Mouse (Mus musculus) forebrain, embryonic 11.5 days (tissue): ENCODE measurements around the gene Shox2. TPM values are rescaled to one million over a fixed set of nuclear protein-coding genes. Genes with fewer than 3 reads are reported as not detected.
A peak's percentile ranks its signal among the peaks of the same experiment; 100 is the strongest.

Experiments
- ATAC-seq: fragments of 200-750 bp; cut with Nextera tagmentation; replicated peaks from 2 replicates; pipeline ENCODE4 v1.8.0; 2017; ENCODE audit warnings: moderate TSS enrichment; ENCODE audit not compliant: low FRiP score
- DNase-seq: peaks from one replicate; pipeline ENCODE4 v3.0.0-alpha.2; 2017; ENCODE audit warnings: low spot score
- H3K27ac ChIP-seq: fragments of 300-500 bp; sonication (generic); 2 replicates; pipeline ENCODE4 v1.5.1; 2014; ENCODE audit warnings: low read depth, low read length
- H3K27me3 ChIP-seq: fragments of 300-500 bp; sonication (generic); 2 replicates; pipeline ENCODE4 v1.6.1; 2014; ENCODE audit warnings: mild to moderate bottlenecking, low read length, mixed read lengths; ENCODE audit not compliant: control insufficient read depth, insufficient read depth
- H3K36me3 ChIP-seq: fragments of 300-500 bp; sonication (generic); 2 replicates; pipeline ENCODE4 v1.6.1; 2014; ENCODE audit warnings: mild to moderate bottlenecking, low read length, moderate library complexity, mixed read lengths; ENCODE audit not compliant: control insufficient read depth, insufficient read depth
- H3K4me1 ChIP-seq: fragments of 300-500 bp; sonication (generic); replicated peaks from 2 replicates; pipeline ENCODE4 v1.6.1; 2014; ENCODE audit warnings: low read length, mixed read lengths; ENCODE audit not compliant: control insufficient read depth, insufficient read depth
- H3K4me2 ChIP-seq: fragments of 300-500 bp; sonication (generic); 2 replicates; pipeline ENCODE4 v1.6.1; 2014; ENCODE audit warnings: low read depth, mild to moderate bottlenecking, low read length, moderate library complexity, mixed read lengths; ENCODE audit not compliant: severe bottlenecking
- H3K4me3 ChIP-seq: fragments of 300-500 bp; sonication (generic); 2 replicates; pipeline ENCODE4 v1.5.1; 2014; ENCODE audit warnings: low read depth, low read length
- H3K9ac ChIP-seq: fragments of 300-500 bp; sonication (generic); 2 replicates; pipeline ENCODE4 v1.6.1; 2014; ENCODE audit warnings: low read length
- H3K9me3 ChIP-seq: fragments of 300-500 bp; sonication (generic); 2 replicates; pipeline ENCODE4 v1.6.1; 2016; ENCODE audit warnings: low read length, mixed read lengths; ENCODE audit not compliant: control insufficient read depth
- WGBS: fragments of 180-500 bp; shearing (Covaris S2); extraction: QIAGEN DNeasy Blood & Tissue Kit; methylation state at CpG from one replicate; pipeline ENCODE4 v1.1.7; 2014; 5-methylcytosine and 5-hydroxymethylcytosine counted together
- polyA plus RNA-seq: library from polyadenylated mRNA; unstranded; fragments of >200 nt; fragmentation: Nextera tagmentation; extraction: Ambion mirVana; gene quantifications from 2 replicates; pipeline ENCODE4 v1.2.1, GENCODE M21; 2014

Shox2 gene
- 8.1 and 9.8 TPM in 2 replicates for polyA plus RNA-seq

DNA sequence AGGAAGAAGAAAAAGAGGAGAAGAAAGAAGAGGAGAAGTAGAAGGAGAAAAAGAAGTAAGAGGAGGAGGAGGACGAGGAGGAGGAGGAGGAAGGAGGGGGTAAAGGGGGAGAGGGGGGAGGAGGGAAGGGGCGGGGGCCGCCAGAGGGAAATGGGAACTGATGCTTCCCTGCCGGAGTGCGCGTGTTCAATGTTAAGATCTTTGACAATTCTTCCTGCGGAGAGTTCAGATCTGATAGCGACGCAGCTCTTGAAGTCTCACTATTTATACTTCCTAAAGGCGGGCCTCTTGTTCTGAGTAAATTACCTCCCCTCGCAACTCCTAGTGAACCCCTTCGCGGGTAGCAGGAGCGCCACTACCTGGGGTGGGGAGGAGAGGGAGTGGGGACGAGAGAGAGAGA lies at the start of gene Shox2:
Gene Shox2 (minus strand): TSS at position 66 of the 400 bp plus-strand sequence.
- H3K4me2 ChIP-seq, result peak within 1 kb of the TSS; percentile 70
- 0% methylated on average over 14 of the region's 15 CpGs for WGBS
- peaks cover 64% of the 10 kb centered on the region for H3K27me3 ChIP-seq
- DNase-seq (no peak), ATAC-seq (no peak)
- no peak within 1 kb of the TSS for H3K27ac ChIP-seq
- H3K36me3 ChIP-seq, result no peaks in the 10 kb centered on the region
- peaks cover 12% of the 10 kb centered on the region; the same call in 1 of the 2 replicates for H3K4me1 ChIP-seq
- no peaks in the 10 kb centered on the region for H3K9me3 ChIP-seq
- H3K9ac ChIP-seq, result peak within 1 kb of the TSS; percentile 52
- H3K4me3 ChIP-seq, result peak within 1 kb of the TSS; percentile 42

DNA sequence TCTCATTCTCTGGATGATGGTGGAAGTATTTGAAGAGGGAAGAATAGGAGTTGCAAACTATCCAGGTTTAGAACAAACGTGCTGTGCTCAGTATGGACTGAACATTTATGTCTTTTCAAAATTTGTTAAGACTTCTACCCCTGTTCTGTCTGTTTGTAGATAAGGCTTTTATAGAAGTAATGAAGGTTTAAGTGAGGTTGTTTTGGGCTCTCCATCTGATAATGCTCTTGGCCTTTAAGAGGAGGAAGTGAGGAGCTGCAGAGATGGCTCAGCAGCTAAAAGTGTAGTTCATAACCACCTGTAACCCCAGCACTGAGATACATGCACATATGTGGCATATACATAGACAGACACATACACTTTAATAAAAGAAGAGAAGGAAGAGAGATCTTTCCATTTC lies 15.2 kb upstream of the Shox2 start:
- no peaks in the 10 kb centered on the region for H3K27me3 ChIP-seq
- H3K4me3 ChIP-seq, result no peak overlapping the region
- no peaks in the 10 kb centered on the region; the same call in 1 of the 2 replicates for H3K36me3 ChIP-seq
- no peak overlapping the region for H3K9ac ChIP-seq
- H3K27ac ChIP-seq, result no peak overlapping the region
- ATAC-seq (no peak), DNase-seq (no peak)
- WGBS, result 83% methylated on average over 1 of the region's 1 CpGs
- H3K4me1 ChIP-seq, result no peaks in the 10 kb centered on the region
- H3K9me3 ChIP-seq, result no peaks in the 10 kb centered on the region
- no peak overlapping the region for H3K4me2 ChIP-seq

DNA sequence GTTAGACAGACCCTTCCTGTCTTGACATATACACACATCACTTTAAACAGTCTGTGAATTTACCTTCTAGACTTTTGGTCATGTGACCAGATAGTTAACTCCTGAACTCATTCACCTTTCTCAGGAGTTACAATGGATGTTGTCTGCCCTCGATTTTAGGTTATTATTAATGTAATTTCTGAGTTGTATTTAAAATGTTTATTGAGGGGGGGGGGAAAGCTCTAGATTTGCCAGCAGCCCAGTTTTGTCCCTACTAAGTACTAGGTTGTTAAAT lies 4.7 kb upstream of the Shox2 start:
- Histone ChIP-seq H3K27ac (no peak overlapping the region), H3K4me3 (peak overlapping the region; percentile 74), H3K27me3 (peaks cover 22% of the 10 kb centered on the region), H3K4me2 (peak overlapping the region; percentile 48), H3K4me1 (peaks cover 4% of the 10 kb centered on the region; the same call in 1 of the 2 replicates), H3K9ac (peak overlapping the region; percentile 79), H3K36me3 (no peaks in the 10 kb centered on the region), H3K9me3 (no peaks in the 10 kb centered on the region)
- ATAC-seq (no peak), DNase-seq (no peak)
- 5% methylated on average over 1 of the region's 1 CpGs for WGBS

DNA sequence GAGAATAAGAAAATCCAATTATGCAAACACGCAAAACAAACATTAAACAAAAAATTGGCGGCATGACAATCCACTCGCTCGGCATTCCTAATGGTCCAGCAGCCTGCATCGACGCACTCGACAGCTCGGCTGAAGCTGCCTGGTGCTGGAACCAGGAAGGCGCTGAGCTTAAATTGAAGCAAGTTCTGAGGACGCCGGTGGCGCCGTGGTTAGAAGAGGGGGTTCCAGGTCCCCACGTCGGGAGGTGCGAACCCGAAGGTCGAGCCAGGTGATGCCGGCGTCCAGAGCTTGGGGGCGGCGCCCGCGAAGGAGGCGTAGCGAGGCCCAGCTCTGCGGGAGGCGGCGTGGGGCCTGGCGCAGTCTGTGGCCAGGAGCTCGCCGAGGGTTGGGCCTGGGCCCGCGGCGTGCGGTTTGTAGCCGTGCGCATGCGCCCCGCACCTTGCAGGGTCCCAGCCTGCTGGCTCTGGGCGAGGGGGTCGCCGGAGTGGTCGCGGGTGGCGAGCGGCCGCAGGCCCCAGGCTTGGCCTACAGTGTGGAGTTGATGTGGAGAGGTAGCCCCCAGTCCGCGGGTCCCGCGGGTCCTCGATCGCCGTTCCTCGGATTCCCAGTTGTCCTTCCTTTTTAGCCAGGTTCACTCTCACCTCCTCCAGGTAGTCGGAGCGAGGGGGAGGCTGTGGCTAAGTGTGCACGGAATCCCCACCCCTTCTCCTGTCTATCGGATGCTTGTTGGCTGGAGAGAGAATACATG lies 4.1 kb upstream of the Shox2 start:
- peak overlapping the region; percentile 79 for H3K9ac ChIP-seq
- H3K4me2 ChIP-seq, result peak overlapping the region; percentile 65
- H3K4me1 ChIP-seq, result peaks cover 6% of the 10 kb centered on the region; the same call in 1 of the 2 replicates
- no peaks in the 10 kb centered on the region for H3K36me3 ChIP-seq
- peaks cover 27% of the 10 kb centered on the region for H3K27me3 ChIP-seq
- WGBS, result under 1% methylated on average over 59 of the region's 60 CpGs
- H3K27ac ChIP-seq, result no peak overlapping the region
- ATAC-seq, result peak; percentile 94
- peak overlapping the region; percentile 74 for H3K4me3 ChIP-seq
- DNase-seq, result peak; percentile 92
- H3K9me3 ChIP-seq, result no peaks in the 10 kb centered on the region

DNA sequence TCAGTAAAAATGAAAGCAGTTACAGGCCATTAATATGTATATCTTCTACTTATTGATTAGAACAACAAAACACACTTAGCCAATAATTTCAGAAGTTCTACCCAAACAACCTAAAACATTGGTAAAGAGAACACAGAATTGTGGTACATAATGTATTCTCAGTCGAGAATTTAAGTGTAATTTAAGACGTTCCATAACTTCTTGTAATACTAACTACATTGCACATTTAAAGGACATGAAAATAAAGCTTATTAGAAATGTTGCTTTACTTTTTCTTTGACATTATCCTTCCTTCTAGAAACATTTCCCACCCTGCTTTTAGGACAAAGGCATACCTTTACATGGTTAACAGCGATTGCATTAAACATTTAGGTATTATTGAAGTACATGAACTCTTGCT lies 1.9 kb upstream of the Shox2 start:
- no peak overlapping the region for H3K4me3 ChIP-seq
- 11% methylated on average over 3 of the region's 3 CpGs for WGBS

DNA sequence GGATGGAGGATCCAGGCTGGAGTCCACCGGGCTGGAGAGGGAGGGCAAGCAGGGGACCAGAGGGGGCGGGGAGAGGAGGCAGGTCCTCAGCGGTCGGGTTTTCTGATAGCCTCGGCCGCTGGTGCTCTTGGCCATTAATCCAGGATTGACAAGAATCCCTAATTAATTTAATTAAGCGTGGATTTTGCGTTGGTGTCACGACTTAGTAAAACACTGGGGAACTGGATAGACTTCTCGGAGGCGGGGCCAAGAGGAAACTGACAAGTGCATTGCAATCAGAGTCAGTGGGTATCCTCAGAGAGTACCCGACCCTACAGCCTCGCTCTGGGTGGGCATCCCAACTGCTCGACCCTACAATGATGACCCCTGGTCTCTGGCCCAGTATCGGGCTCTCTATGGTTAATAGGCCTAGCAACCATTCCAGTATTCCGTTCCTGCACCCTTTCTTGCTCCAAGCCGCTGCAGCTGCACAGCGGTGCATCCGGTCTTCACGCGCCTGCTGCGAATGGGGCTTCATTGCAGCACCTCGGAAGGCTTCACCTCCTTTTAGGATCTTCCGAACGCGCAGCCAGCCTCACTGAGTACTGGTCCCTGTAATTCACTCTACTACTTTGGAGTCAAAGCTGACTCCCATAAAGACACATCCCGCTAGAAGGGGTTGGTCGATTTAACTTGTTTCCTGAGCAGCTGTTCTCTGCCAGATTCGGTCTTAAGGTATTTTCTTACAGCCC lies 775 bp upstream of the Shox2 start:
- no peaks in the 10 kb centered on the region for H3K9me3 ChIP-seq
- H3K27me3 ChIP-seq, result peaks cover 57% of the 10 kb centered on the region
- H3K27ac ChIP-seq, result no peak overlapping the region
- DNase-seq (peak; percentile 64), ATAC-seq (no peak)
- WGBS, result under 1% methylated on average over 29 of the region's 29 CpGs
- H3K4me2 ChIP-seq, result peak overlapping the region; percentile 70
- no peaks in the 10 kb centered on the region for H3K36me3 ChIP-seq
- H3K4me1 ChIP-seq, result peaks cover 12% of the 10 kb centered on the region; the same call in 1 of the 2 replicates
- peak overlapping the region; percentile 42 for H3K4me3 ChIP-seq
- H3K9ac ChIP-seq, result no peak overlapping the region

More for the DNA sequence above, 1.9 kb upstream of the Shox2 start:
- DNase-seq (no peak), ATAC-seq (no peak)
- H3K4me1 ChIP-seq, result peaks cover 12% of the 10 kb centered on the region; the same call in 1 of the 2 replicates
- H3K9ac ChIP-seq, result no peak overlapping the region
- no peak overlapping the region for H3K4me2 ChIP-seq
- H3K9me3 ChIP-seq, result no peaks in the 10 kb centered on the region
- H3K36me3 ChIP-seq, result no peaks in the 10 kb centered on the region
- H3K27ac ChIP-seq, result no peak overlapping the region
- H3K27me3 ChIP-seq, result peaks cover 49% of the 10 kb centered on the region

DNA sequence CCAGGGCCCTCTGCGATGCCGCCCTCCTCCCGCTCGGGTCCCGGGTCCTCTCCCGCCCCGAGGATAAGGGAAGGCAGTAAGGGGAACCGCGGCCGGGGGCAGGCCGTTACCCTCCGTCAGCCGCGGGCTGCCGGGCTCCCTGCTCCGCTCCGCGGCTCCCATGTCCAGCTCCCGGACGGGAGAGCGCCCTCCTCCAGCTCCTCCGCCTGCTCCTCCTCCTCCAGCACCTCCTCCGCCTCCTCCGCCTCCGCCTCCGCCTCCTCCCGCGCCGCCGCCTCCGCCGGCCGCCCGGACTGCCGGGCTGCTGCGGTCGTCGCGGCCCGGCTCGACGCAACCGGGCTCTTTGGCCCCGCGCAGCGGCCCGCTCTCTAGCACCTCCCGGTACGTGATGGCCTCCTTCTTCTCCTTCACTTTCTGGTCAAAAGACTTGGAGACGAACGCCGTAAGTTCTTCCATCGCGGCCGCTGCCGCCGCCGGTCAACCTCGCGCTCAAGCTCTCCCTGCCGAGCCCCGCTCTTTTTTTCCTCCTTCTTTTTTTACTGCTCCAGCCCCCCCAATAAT lies 390 bp downstream of the Shox2 start, which contains the start of gene Rsrc1:
Gene Rsrc1 (plus strand): TSS at position 290 of the 561 bp plus-strand sequence.
- H3K4me1 ChIP-seq, result peaks cover 12% of the 10 kb centered on the region; the same call in 1 of the 2 replicates
- H3K36me3 ChIP-seq, result no peaks in the 10 kb centered on the region
- H3K27me3 ChIP-seq, result peaks cover 67% of the 10 kb centered on the region
- no peak within 1 kb of the TSS for H3K27ac ChIP-seq
- H3K9me3 ChIP-seq, result no peaks in the 10 kb centered on the region
- peak within 1 kb of the TSS; percentile 42 for H3K4me3 ChIP-seq
- peak within 1 kb of the TSS; percentile 52 for H3K9ac ChIP-seq
- H3K4me2 ChIP-seq, result peak within 1 kb of the TSS; percentile 70
- peak; percentile 52 for ATAC-seq
- peak; percentile 80 for DNase-seq
- whole genome bisulfite sequencing, result under 1% methylated on average over 45 of the region's 62 CpGs

DNA sequence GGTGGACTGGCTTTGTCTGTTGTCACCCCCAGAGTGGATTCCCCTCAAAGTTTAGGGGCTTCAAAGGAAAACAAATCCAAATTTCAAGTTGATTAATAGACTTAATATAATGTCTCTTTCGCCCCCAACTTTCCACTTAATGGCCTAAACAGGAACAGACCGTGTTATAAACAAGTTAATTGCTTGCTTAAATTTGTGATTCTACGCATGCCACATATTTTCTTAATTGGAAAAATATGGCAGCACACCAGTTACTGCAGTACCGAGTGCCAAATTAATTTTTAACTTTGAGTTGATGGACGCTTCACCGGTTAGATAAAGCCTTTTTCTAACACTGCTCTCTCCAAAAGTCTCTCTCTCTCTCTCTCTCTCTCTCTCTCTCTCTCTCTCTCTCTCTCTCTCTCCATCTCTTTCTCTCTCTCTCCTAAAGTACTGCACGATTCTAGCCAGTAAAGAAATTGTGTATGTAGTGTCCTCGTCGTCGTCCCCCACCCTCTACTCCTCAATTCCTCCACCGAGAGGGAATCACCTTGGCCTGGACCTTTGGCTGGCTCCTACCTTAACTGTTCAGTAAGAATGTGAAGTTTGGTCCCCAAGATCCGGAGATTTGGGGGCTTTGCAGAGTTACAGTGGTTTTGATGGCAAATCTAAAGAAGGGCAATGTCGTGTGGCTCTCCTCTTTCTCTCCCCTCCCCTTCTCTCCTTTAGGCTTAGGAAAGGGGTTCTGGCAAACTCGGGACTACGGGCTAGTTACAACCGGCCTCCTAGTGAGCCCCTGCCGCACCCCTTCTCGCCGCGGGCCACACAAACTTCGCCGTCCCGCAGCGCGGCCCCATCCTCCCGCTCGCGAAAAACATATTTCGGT lies 1.2 kb downstream of the Shox2 start:
- no peak for ATAC-seq
- DNase-seq, result no peak

More for the DNA sequence above, 1.2 kb downstream of the Shox2 start:
- Histone ChIP-seq H3K27ac (no peak overlapping the region), H3K4me1 (peaks cover 12% of the 10 kb centered on the region; the same call in 1 of the 2 replicates), H3K9me3 (no peaks in the 10 kb centered on the region), H3K27me3 (peaks cover 69% of the 10 kb centered on the region), H3K9ac (peak overlapping the region; percentile 52), H3K36me3 (no peaks in the 10 kb centered on the region), H3K4me2 (peak overlapping the region; percentile 70), H3K4me3 (peak overlapping the region; percentile 42)
- 2% methylated on average over 29 of the region's 29 CpGs for WGBS
